9 mouse cellular contexts compared by ENCODE assay signal in the genomic region with DNA sequence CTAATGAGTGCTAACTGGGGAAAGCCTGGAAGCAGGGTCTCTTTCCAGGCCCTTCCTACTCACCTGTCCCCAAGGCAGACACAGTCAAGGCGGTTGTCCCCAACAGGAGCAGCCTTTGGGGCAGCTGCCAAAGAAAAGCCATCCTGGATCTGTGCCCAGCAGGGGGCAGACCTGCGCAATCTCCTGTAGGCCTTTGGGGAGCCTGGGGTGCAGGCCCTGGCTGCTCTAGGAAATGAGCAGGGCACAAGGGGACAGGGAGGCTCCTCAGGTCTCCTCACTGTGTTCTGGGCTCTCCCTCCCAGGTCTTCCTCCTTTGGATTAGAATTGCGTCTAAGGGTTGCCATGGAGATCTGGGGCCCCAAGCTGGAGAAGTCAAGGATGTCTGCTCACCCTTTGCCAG. TPM values are rescaled to one million over a fixed set of nuclear protein-coding genes. Genes with fewer than 3 reads are reported as not detected.
A peak's percentile ranks its signal among the peaks of the same experiment; 100 is the strongest.
DNase-seq lines count a peak whose midpoint lies in the region; ATAC-seq and TF ChIP-seq lines count a peak whose summit lies in the region.
"Had no signal": no experiment of that assay in that cellular context is flagged by ENCODE, and none has a peak within 500 bp of the region (broad histone marks: within the 10 kb centered on the region; RNA-seq: fewer than 3 reads in every experiment).

No protein-coding gene starts in this region.

- no peak overlapping the region for H3K4me2 ChIP-seq in intestine, postnatal 0 days (replicated peaks; ENCODE audit: low read depth)
- H3K4me2 ChIP-seq in intestine, embryonic 16.5 days (ENCODE audit: low read depth, low read length) = no peak overlapping the region
- H3K4me2 ChIP-seq: hindbrain, embryonic 15.5 days had no signal

- no peaks in the 10 kb centered on the region for H3K9me3 ChIP-seq in intestine, postnatal 0 days (ENCODE audit: control insufficient read depth)
- H3K9me3 ChIP-seq in intestine, embryonic 16.5 days (ENCODE audit: control insufficient read depth, low read length) = no peaks in the 10 kb centered on the region
- H3K9me3 ChIP-seq: hindbrain, embryonic 15.5 days had no signal

- DNase-seq in ES-CJ7 (ENCODE audit: low read depth, low spot score) = peak; percentile 63
- peak; percentile 26 for DNase-seq in embryo, embryonic 11 days
- peak; percentile 65 for DNase-seq in retina, embryonic 14.5 days (ENCODE audit: low spot score)
- DNase-seq in frontal cortex, postnatal 25 days (ENCODE audit: low spot score in 2 of 2) = no peak
- DNase-seq in layer of hippocampus, postnatal 36 days = no peak
- DNase-seq in urinary bladder, adult 18-20 months (ENCODE audit: low spot score in 2 of 2) = no peak

- H3K27me3 ChIP-seq in intestine, postnatal 0 days (replicated peaks; ENCODE audit: control insufficient read depth, insufficient read depth, low read length) = 0 out of 2 replicates have a peak, but pooled peaks cover 2% of the 10 kb centered on the region
- H3K27me3 ChIP-seq in intestine, embryonic 16.5 days (replicated peaks; ENCODE audit: control insufficient read depth, insufficient read depth, low read length) = no peaks in the 10 kb centered on the region

- H3K4me3 ChIP-seq in intestine, postnatal 0 days (ENCODE audit: low read depth, low read length) = no peak overlapping the region
- H3K4me3 ChIP-seq in intestine, embryonic 16.5 days (ENCODE audit: low read length) = no peak overlapping the region
- H3K4me3 ChIP-seq: hindbrain, embryonic 15.5 days had no signal

- H3K4me1 ChIP-seq in intestine, postnatal 0 days (replicated peaks; ENCODE audit: control insufficient read depth, insufficient read depth, low read length) = no peaks in the 10 kb centered on the region
- peaks cover 5% of the 10 kb centered on the region; the same call in 1 of the 2 replicates for H3K4me1 ChIP-seq in intestine, embryonic 16.5 days (ENCODE audit: control insufficient read depth, insufficient read depth, low read length)

- ATAC-seq in intestine, postnatal 0 days = no peak
- no peak for ATAC-seq in intestine, embryonic 16.5 days

- no peak overlapping the region for H3K27ac ChIP-seq in intestine, postnatal 0 days (ENCODE audit: low read depth, low read length)
- H3K27ac ChIP-seq in intestine, embryonic 16.5 days (ENCODE audit: low read length) = no peak overlapping the region
- H3K27ac ChIP-seq: hindbrain, embryonic 15.5 days had no signal

- TF ChIP-seq CTCF in intestine, postnatal 0 days (IDR thresholded peaks at IDR 0.05; ENCODE audit: low read depth) = peak; percentile 67

- WGBS in intestine, postnatal 0 days = 41% methylated on average over 3 of the region's 3 CpGs
- 46% methylated on average over 3 of the region's 3 CpGs for WGBS in intestine, embryonic 16.5 days

- no peaks in the 10 kb centered on the region for H3K36me3 ChIP-seq in intestine, postnatal 0 days (ENCODE audit: control insufficient read depth, insufficient read depth)
- H3K36me3 ChIP-seq in intestine, embryonic 16.5 days (ENCODE audit: control insufficient read depth, insufficient read depth, low read length) = no peaks in the 10 kb centered on the region
- H3K36me3 ChIP-seq: hindbrain, embryonic 15.5 days had no signal

- no peak overlapping the region for H3K9ac ChIP-seq in intestine, postnatal 0 days (ENCODE audit: low read depth, low read length)
- H3K9ac ChIP-seq in intestine, embryonic 16.5 days (ENCODE audit: low read depth, low read length) = no peak overlapping the region
- H3K9ac ChIP-seq: hindbrain, embryonic 15.5 days had no signal

RNA-seq across cellular contexts. Expression of gene Ldlrad2, which starts 7.4 kb away (rescaled TPM):
- polyA plus RNA-seq in intestine, postnatal 0 days (2015; fragmentation: Nextera tagmentation; extraction: Ambion mirVana) = not detected in 2 replicates
- not detected in 2 replicates for polyA plus RNA-seq in intestine, embryonic 16.5 days (2015; fragmentation: Nextera tagmentation; extraction: Ambion mirVana)
- total RNA-seq in layer of hippocampus, postnatal 36 days (2021) = not detected

RNA-seq across cellular contexts. Expression of gene Usp48, which starts 11.7 kb away (rescaled TPM):
- 33.3 and 36.7 TPM in 2 replicates for polyA plus RNA-seq in intestine, postnatal 0 days (2015; fragmentation: Nextera tagmentation; extraction: Ambion mirVana)
- 48.3 and 48.4 TPM in 2 replicates for polyA plus RNA-seq in intestine, embryonic 16.5 days (2015; fragmentation: Nextera tagmentation; extraction: Ambion mirVana)
- total RNA-seq in layer of hippocampus, postnatal 36 days (2021) = 100 to 1,000 TPM; 128 to 141 TPM

Comparison
In these comparisons a context has a peak if more than half of its experiments do, and no peak if none do; other contexts are left out.
1. DNase-seq: peak in ES-CJ7 (single experiment), embryo, embryonic 11 days (single experiment) and retina, embryonic 14.5 days (single experiment); none in frontal cortex, postnatal 25 days (0 of 2), layer of hippocampus, postnatal 36 days (0 of 2) and urinary bladder, adult 18-20 months (0 of 2).